Mouse (Mus musculus) cerebellum, adult 11 months (tissue): Measurements from ENCODE around the gene Htr6.

Experiments used
- DNase-seq: peaks from one replicate; pipeline ENCODE4 v3.0.0; 2022

The Htr6 gene

DNA sequence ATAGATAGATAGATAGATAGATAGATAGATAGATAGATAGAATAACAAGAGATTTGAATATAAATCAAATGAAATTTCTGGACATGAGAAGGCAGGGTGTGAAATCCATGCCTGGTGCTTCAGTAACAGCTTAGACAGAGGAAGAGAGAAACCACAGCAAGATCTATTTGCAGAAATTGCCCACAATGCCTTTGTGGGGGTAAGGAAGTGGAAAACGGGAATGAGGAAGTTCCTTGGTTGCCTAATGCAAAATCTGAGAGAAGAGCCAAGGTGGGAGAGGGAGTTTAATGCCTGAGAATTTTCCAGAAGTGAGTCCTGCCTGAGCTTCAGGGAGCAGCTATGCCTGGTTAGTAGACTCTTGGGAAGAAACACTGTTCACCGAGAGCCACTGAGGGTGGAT, 31.8 kb downstream of the Htr6 start:
- no peak for DNase-seq

DNA sequence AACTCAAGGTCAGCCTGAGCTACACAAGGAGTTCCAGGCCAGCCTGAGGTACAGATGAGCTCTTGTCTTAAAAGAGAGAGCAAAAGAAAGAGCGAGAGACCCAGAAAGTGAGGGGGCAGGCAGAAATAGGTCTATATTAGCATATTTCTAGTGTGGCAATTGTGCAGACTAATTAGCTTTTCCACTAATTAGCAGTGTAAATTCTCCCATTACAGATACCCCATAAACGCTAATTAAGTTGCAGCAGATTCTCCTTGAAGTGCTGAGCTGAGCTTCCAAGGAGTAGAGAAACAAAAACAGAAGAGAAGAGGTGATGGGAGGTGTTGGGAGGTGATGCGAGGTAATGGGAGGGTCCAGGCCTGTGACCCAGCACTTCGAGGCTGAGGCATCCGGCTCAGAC, 32.8 kb downstream of the Htr6 start:
- DNase-seq, result no peak

DNA sequence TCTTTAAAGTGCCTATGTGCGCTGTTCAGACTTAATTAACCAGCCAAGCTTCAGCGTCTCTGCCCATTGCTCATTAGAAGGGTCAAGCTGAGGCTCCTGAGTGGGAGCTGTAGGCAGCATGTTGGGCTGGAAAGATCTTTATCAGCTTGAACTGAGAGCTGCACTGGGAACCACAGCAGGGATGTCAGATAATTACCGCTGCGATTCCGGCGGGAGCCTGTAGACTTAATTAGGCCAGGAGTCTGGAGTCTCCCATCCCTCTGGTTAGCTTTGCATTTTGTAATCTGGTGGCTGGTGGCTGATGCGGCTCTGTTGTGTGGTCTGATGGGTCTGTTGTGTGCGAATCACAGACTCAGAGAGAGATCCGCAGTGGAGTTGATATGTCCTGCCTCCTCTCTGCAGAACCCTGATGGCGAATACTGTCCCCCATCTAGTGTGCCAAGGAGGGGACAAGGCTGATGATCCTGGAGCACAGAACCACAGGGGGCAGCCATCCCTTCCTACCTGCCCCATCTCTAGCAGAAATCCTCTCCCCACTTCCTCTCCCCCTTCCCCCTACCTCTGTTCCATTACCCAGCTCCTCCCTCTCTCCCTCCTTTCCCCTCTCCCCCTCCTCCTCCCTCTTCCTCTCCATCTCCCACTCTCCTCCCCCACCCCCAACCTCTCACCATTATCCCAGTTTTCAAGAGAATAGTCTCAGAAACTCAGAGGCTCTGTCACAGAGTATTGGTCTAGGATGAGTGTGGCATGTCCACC, 35.1 kb downstream of the Htr6 start:
- DNase-seq, result no peak

DNA sequence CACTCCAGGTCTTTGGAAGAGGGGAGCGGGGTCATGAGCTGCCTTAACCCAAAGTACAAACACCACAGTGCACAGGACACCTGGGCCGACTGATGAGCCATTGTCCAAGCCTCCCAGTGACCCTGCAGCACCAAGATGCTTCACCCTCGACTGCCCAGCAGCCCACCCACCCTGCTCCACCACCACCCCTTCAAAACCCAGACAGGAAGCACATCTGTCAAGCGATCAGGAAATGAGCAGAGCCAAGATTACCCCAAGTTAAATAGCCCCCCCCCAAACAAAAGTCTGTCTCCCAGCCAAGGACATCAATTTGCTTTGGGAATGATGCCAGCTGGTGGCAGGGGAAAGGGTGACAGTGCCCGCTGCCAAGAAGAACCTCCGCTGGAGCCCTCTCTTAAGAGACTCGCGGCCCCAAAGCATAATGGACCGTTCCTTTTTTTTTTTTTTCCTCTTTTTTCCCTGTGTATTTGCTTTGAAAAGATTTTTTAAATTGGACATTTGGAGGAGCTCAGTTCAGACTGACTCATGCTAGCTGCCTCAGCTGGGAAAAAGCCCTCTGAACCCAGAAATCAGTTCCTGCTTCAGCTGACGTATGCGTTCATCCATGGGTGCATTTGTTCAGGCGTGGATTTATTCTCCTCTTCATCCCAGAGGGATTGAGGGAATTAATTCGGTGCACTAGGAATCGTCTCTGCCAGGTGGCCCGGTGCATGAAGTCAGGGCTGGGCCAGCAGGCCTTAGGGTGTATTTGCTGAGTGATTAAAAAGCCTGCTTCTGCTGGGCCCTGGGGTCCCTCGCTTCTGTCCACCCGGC, 37.4 kb downstream of the Htr6 start:
- no peak for DNase-seq

DNA sequence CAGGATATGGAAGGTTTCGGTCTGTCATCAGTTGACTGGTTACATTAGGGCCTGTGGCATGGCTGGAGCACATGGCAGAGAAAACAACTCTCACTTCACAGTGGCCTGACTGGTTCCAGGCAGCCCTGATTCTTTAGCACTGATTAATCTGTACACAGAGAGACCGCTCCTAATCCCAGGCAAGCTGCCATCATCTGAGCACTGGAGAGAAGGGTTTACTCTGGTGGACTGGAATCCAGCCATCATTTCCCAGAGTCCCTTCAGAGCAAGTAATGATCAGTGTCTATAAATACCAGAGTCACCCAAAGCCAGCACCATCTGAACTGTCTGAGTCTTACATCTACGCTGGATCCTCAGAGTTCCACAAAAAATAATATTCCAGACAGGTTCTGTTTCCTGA, 39.6 kb downstream of the Htr6 start:
- DNase-seq, result no peak

DNA sequence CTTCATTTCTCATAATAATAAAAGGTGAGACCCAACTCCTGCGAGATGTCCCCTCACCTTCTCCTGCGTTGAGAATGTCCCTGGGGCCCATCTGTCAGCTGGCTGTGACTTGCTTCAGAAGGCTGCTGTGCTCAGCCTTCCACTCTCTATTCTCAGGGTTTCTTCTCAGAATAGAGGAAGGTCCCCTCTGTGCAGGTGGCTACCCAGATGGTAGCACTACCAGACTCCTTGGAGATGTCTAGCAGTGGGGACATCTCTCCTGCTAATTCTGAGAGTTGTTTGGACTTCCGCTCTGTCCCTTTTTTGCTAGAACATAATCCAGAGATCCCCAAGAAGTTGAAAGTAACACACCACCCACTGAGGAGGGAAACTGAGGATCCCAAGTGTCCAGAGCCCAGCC, 40.4 kb downstream of the Htr6 start:
- no peak for DNase-seq

DNA sequence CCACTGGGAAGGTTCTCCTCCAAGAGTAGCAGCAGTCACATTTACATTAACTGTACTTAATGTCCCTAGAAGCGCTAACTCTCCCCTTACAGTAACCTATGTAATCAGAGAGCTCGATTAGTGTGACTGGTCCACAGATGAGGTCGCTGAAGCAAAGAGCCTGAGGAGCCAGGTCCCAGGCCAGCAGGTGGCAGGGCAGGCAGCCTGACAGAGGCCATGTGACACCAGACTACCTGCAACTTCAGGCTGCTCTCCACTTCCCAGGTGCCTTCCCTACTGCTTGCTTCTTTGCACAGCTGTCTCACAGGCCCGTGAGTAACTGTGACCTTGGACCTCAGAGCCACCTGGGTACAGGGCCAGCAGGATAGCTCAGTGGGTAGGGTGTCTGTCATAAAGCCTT, 40.8 kb downstream of the Htr6 start:
- no peak for DNase-seq

DNA sequence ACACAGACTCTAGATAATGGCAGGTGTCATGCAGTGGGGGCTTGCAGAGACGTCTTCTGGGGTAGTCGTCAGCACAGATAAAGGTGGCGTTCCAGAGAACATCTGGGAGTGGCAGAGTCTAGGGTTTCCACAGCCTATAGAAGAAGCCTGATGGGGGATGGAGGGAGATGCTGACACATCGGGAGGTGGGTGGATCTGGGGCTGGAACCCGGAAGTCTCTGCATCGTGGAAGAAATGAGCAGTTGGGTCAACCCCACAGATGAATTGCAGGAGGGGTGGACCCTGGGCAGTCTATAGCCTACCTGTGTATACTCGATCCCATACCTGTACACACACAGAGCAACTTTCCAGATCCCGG, 41.4 kb downstream of the Htr6 start:
- DNase-seq, result no peak

DNA sequence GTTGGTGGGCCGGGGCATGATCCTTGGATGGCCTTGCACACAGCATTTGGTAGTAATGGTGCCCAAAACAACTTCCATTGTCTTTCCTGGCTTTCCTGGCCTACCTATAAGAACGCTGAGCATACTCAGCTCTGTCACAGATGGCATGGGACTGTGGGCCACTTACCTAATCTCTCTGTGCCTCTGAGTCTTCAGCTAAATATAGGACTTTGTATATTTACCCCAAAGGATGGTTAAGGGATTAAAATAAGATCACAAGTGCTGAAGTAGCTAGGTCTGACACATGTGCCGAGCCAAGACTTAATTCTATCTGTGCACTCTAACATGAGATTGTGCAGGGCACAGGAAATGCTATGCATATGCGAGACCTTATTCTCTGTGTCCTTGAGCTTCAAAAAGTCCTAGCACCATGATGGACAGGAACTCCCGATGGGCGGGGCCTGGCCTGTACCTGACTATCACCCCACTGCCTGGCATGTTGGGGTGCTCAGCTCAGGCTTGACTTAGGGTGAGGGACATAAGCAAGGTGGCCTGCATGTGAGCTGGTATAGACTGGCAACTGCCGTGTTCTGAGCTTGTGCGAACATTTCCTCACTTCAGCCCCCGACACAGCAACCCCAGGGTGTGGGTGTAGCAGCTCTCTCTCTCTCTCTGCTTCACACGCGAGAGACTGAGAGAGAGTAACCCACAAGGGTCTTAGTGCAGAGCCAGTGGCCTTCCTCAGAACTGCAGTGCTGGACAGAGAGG, 41.9 kb downstream of the Htr6 start:
- DNase-seq, result no peak

DNA sequence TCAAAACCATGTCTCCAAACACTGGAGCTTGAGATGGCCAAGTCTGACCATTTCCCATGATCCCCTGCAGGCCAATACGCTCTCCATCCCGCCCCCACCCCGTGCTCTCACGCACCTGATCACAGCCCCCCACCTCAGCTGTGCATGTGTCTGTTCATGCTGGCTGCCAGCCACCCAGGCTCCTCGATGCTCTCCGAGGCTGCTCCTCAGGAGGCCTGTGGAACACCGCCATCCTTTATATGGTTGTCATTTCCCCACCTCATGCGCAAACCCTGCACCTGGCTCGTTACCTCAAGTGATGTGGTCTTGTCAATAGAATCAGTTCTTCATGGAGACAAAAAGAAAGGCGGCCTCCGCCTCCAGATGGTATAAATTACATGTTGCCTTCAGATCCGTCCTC, 42.8 kb downstream of the Htr6 start:
- DNase-seq, result no peak

DNA sequence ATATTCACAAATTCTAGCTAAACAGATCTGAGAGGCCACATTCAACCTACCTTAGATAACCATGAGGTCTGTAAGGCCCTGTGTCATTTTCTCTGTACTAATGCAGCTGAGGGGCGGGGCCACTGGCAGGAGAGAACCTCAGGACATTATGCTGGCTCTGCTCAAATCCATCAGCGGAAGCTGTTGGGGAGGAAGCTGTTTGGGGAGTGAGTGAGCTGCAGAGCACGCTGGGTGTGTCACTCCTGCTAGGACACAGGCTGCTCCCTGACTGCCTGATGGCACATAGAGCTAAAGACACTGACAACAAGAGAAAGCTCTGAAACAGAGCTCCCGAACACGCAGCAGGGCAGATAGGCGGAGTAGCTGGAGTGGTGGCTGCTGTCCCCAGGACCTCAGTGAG, 44.7 kb downstream of the Htr6 start:
- no peak for DNase-seq

DNA sequence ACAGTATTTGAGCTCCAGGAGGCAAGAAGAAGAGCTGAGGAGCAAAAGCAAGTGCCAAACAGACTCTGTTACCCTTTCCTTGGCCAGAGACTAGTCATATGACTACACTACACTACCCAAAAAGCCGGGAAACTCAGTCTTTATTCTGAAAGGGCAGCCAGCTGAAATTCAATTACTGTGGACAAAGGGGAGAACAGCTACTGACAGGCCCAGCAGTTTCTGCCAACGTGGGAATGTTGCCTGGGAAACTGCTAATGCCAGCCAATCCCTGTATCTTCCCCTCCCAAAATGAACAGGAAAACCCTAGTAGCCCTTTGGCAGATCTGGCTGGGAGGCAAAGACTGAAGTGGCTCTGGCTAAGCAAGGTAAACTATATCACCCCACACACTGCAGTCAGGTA, 51.0 kb downstream of the Htr6 start:
- peak; percentile 5 for DNase-seq

DNA sequence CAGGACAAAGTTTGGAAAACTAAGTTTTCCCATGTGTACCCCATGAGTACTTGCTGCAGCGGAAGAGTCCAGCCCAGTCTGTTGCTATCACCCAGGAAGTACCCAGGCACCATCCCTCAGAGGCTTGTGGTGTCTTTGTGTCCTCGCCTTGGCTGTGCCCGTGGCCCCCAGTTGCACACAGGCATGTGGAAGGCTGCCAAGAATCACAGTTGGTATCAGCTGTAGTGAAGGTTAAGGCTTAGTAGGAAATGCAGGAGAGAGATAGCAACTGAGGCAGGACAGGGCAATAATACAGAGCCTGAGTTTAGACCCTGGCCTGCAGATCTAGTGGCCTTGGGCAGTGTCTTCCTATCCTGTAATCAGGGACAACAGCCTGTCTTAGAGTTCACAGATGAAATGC, 55.0 kb downstream of the Htr6 start:
- no peak for DNase-seq

DNA sequence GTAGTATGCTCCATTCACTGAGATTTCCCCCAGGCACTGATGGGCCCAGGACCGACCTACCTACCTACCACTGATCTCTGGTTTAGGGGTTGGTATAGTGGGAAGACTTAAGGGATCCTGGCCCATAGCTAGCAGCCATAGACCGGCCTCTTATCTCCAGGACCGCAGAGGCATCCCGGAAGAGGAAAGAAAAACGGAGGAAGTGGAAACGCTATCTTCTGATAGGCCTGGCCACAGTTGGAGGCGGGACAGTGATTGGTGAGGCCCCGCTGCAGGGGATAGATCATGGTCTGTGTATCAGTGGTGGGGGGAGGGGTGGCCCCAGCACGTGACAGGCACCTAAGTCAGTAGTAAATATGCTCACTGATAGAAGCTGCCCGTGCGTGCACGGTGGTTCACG, 56.0 kb downstream of the Htr6 start:
- no peak for DNase-seq

DNA sequence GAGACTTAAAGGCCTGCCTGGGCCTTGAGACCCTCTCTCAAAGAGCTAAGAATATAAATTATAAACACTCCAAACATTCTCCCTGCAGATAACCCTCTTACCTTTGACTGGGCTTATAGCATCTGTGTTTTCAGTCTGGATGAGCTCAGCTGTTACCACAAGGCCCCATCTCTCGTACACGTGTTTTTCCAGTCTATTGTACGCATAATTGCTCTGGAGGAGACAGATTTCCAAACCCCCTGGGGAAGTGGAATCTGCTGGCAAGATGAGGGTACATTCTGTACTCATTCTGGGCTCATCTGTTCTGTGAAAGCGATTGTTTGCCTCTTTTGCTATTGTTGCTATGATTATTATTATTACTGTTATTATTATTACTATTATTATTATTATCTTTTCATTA, 56.4 kb downstream of the Htr6 start:
- DNase-seq, result no peak

DNA sequence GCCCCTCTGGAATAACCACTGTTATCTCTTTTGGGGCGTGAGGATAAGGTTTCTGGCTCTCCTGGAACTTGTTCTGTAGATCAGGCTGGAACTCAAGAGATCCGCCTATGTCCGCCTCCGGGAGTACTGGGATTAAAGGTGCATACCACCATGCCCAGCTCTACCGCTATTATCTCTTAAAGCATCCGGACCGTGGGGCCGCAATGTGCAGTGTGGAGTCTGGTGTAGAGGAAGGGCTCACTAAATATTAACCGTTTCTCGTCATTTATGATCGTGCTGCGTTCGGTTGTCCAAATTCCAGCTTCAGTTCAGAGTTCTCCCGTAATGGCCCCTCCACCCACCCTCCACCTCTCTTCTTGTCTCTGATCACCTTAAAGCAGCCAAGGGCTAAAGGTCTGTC, 57.0 kb downstream of the Htr6 start:
- no peak for DNase-seq

DNA sequence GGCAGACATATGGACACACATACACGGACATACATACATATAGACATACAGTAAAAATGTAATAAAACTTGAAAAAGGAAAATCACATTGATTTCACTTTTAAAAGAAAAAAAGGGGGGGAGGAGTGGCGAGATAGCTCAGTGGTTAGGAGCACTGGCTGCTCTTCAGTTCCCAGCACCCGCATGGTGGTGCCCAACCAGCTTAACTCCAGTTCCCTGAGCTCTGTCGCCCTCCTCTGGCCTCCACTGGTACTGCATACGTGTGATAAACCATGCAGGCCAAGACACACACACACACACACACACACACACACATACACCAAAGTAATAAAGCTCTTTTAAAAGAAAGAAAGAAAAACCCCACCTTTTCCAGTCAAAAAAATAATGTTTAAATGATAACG, 60.6 kb downstream of the Htr6 start:
- no peak for DNase-seq

DNA sequence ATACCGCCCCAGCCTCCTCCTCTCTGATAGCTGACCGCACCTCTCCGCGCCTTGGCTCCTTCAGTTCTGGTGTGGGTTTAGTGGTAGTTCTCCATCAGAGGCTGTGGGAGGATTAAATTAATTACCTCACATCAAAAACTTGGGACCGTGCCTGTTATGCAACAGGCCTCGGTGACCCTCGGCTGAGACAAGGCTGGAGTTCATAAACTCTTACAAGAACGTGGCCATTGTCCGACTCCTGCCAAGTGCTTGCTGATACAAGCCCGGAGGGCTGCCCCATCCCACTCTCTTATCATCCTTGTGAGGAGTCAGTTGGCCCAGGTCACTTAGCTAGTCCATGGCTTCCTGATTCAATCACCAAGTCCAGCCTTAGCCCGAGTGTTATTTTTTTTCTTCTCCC, 62.1 kb downstream of the Htr6 start:
- DNase-seq, result no peak

DNA sequence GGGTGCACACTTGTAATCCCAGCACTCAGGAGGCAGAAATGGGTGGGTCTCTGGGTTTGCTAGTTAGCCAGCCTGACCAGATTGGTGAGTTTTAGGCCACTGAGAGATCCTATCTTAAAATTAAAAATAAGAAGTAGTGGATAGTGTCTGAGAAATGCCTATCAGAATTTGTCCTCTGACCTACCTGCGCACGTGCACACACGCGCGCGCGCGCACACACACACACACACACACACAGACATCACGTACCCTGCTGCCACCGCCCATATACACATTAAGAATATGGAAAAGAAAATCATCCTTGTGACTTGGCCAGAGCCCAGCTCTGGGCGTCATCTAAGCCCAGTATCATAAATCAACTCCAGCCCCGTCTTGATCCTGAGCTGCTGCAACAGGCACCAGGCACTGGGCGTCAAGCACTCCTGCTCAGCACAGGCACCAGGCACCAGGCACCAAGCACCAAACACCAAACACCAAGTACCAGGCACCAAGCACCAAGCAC, 64.1 kb downstream of the Htr6 start:
- DNase-seq, result no peak
